Mouse (Mus musculus) megakaryocyte-erythroid progenitor cell, adult 5-6 weeks (primary cell): ENCODE data around the gene Pias4. TPM values are rescaled to one million over a fixed set of nuclear protein-coding genes. Genes with fewer than 3 reads are reported as not detected.
"Not testable (repeated sequence)": the region's sequence is repeated elsewhere in the genome, so short reads cannot be mapped to it uniquely, and the experiment has no call there.

Source experiments
- ATAC-seq: replicated peaks from 2 replicates; pipeline ENCODE4 v1.8.0; 2016; ENCODE audit warnings: mild to moderate bottlenecking, inconsistent platforms; ENCODE audit not compliant: severe bottlenecking, poor library complexity, low FRiP score, low TSS enrichment
- total RNA-seq, 2 experiments: library from RNA; stranded (forward) in 1 of 2; stranded (reverse) in 1 of 2; fragments of 200-1000, 215-1000 nt in 1 of 2; fragments of >200 nt in 1 of 2; fragmentation: Nextera tagmentation in 1 of 2; gene quantifications; 2 replicates each; pipeline ENCODE4 v1.2.3; 2014 to 2017

The Pias4 gene
- total RNA-seq, 2 experiments from 2014 or later = 15.2 to 20.8 TPM

DNA sequence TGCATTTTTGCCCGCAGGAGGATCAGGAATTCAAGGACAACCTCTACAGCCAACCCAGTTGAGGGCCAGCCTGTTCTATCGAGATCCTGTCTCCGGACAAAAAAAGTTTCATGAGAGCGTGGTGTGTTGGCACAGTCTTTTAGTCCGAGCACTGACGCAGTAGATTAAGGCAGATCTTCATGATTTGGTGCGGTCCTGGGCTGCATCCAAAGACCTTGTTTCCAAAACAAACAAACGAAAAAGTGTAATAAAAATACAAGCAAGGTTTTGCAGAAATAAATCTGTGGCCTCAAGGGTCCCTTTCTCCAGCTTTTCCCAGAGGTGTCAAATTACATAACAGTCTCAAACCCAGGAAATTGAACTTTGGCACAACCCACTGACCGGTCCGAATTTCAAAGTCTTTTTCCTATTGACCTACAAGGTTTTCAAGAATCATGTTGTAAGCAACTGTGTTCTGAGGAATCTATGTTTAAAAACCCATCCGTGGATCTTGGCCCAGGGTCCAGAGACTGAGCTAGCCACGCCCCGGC lies 8.3 kb upstream of the Pias4 start:
- ATAC-seq = no peak

DNA sequence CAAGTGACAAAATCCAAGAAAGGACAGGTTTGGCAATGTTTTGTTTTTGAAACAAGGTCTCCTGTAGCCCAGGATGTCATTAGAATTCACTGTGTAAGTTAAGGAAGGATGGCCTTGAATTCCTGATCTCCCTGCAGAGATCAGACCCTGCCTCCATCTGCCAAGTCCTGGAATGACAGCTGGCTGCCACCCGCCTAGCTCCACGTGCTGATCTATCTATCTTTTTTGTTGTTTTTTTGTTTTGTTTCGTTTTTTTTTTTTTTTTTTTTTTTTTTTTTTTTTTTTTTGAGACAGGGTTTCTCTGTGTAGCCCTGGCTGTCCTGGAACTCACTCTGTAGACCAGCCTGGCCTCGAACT lies 7.6 kb upstream of the Pias4 start:
- not testable (repeated sequence) for ATAC-seq

DNA sequence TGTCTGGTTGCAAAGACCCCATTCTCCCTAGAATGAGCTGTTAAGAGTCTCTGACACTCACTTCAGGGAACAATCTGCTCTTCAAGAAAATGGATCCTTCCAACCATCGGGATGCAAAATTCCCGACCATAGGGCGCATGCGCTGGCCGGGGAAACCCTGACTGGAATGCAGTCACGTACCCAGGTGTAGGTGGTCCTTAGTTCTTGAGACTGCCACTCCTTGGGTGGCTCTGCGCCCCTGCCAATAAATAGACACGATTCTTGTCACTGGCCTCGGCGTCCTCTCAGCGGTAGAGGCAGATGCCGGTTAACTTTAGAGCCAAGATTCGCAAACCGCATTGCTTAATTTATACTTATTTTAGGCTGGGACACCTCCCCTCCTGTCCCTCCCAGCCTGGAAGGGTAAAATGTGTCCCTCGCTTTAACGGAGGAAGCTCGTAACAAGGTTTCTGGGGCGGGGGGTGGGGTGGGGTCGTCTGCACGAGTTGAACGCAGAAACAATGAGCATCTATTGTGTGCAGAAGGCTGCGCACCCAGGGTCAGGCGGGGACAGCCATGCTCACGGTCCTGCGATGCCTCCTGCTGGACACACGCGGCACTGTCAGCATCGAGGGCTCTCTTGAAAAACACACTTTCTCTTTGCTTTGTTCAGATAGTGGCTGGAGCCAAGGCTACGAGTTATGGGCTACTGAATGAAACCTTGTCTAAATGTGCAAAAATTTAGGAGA lies 7.1 kb upstream of the Pias4 start:
- peak; percentile 62 for ATAC-seq

DNA sequence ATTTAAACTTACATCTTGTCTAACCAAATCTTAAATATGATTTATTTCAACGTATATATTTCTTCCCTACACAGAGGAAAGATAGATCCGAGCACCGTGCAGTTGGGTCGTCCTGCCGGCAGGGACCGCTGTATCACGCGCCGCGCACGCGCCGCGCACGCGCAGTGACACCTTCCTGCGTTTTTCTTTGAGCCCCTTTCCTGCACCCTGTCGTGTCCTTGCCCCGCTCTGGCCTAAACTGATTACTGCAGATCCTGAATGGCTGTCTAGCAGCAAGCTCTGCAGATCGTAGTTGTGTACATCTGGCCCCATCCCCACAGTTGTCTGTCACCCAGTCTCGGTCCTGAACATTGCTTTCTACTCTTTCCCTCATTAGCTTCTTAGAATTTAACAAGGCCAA lies 5.4 kb upstream of the Pias4 start:
- peak; percentile 41 for ATAC-seq

DNA sequence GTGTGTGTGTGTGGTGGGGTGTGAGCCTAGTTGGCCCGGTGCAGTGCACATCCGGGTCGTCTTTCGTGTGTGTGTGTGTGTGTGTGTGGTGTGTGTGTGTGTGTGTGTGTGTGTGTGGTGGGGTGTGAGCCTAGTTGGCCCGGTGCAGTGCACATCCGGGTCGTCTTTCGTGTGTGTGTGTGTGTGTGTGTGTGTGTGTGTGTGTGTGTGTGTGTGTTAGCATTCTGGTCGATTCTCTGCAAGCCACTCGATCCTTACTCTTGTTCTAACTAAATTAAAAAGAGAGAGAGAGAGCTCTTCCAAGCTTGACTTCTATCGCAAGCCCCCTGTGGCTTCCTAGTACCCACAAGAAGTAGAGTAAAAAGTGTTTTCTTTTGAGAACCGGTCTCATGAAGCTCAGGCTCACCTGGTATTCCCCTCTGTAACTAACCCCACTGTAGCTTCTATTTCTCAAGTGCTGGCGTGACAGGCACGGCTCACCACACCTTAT lies 1.7 kb upstream of the Pias4 start:
- ATAC-seq = not testable (repeated sequence)

DNA sequence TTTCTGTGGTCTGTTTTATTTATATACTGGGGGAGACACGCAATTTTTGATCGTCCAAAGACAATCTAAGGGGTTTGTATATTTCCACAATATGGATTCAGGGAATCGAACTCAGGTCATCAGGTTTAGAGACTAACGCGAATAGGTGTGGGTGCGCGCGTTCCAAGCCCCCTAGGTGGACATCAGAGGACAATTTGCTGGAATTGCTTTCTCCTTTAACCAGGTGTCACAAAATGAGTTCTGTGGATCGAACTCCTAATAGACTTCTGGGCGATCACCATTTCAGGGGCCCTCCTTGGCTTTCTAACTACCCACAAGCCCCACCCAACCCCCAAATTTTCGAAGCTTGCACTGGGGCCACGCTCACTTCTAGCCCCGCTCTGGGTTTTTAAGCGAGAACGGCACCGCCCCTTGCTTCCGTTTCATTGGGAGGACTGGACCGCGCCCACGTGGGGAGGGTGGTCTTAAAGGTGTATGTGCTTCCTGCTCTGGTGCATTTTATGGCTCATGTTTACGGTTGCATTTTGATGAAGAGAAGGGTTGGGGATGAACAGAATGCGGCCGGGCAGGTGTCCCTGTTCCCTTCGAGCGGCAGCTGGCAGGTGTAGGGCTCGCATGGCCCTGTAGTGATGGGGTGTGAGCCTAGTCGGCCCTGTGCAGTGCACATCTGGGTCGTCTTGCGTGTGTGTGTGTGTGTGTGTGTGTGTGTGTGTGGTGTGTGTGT lies 960 bp upstream of the Pias4 start:
- peak; percentile 66 for ATAC-seq

DNA sequence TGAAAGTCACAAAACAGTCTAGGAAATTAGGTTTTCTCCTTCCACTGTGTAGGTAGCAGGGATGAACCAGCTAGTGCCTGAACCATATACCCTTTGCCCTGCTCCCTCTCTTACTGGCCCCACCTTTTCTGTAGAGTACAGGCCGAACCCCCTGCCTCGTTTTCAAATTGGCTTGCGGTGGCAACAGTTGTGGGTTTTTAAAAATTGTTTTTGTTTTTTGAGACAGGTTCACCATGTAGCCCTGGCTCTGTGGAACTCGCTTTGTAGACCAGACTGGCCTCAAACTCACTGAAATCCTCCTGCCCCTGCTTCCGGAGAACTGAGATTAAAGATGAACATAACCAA lies 336 bp upstream of the Pias4 start:
- peak; percentile 27 for ATAC-seq

DNA sequence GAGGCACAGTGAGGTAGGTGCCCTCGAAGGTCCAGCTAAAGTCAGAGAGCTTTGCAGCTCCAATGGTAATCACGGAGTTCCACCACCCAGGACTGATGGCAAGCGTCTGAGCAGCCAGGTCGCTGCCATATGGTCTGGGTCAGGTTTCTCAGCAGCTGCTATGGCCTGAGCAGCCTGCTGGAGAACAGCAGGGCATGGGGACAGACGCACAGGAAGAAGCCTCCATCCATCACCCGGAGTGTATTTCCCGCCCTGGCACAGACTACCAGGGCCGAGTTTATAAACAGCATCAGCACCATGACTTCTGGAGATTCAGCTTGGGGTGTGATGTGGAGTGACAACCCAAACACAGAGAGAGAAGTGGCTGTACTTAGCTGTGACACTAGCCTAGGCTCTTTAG lies 2.6 kb downstream of the Pias4 start:
- ATAC-seq = no peak

DNA sequence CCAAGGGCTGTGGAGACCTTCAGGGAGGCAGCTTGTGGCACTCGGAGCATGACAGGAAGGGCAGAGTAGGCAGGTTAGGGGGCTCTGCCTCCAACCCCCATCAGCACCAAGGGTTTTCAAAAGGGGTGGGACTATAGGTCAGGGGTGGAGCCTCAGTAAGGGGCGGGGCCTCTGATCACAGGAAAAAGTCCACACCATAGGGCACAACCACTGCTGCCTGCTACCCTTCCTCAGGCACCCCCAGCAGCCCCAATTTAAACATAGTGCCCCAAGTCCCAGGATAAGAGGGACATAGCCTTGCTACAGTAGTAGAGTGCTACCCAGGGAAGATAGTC lies 5.4 kb downstream of the Pias4 start:
- ATAC-seq = 0 out of 2 replicates have a peak, but pooled peaks have one; percentile 23

DNA sequence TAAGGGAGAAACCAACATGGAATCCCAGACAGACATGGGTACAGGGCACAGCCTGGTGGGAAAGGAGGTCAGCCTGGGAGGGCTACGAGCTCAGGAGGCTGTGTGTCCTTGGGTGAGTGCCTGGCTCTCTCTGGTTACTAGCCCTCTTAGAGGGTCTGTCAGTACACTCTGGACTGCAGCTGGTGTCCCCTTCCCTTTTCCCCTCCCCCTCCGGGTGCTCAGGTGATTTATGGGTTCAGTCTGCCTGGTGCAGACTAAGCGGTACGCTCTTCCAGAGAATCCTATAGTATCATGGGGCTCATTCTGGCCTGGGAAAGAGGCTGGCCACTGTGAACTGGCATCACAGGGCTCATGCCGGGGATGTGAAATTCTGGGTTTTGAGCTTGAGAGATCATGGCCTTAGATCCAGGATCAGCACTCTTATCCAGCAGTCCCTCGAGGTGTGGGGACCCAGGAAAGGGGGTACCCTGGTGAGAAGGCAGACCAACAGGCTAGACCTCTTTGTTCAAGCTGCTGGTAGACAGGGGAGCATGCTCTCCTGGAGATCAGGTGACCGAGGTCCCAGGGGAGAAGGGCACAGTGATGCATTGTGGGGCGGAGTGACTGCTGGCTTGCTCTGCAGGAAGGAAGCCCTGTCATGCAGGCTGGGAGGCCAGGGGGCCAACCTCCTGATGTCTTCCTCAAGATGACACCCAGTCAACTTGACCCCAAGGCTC lies 6.0 kb downstream of the Pias4 start:
- no peak for ATAC-seq

DNA sequence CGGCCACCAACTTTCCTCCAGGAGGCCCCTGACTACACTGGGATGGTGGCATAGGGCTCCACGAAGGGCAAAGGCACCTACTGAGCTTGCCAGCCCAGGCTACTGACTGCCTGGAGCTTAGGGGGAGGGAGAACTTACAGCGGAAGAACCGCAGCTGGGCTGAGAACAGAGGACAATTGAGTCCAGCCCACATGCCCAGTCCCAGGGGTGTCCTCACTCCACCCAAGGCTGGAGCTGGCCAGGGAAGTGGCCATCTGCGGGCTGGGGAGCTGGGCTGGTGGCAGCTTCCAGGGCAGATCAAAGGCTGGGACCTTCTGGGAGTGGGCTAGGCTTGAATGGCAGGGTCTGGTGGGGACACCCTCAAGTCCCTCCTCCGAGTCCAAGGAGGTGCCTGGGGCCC lies 13.0 kb downstream of the Pias4 start:
- no peak for ATAC-seq

DNA sequence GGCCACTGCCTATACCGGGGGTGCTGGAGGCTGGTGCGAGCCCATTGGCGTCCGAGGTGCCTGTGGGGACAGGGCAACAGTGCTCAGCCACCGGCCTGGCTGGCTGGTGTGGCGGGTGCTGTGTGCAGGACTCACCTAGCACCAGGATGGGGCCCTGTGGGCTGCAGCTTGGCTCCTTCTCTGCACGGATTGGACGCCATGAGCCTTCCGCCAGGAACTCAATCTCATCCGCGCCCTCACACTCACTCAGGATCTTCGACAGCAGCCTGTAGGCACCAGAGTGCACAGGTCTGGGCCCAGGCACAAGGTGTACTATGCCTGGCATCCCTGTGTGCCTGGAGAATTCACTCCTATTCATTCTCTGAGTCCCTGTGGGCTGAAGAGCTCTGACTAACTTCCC lies 13.4 kb downstream of the Pias4 start:
- ATAC-seq = no peak

DNA sequence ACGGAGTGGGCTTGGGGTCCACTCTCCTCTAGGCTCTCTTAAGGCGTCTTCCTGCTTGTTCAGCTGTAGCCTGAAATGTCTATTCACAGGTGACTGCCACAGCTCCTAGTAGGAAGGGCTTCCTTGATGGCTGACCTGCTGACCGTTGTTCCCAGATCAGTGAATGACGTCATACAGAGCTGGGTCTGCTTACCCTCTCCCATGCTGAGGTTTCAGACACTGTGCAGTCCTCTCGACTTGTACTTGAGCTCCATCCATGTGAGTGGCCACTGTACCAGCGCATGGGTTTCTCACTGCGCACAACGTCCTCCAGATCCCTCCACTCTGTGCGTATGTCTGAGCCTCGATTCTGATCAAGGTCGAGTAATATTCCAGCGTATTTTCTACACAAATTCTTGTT lies 15.1 kb downstream of the Pias4 start:
- no peak for ATAC-seq

DNA sequence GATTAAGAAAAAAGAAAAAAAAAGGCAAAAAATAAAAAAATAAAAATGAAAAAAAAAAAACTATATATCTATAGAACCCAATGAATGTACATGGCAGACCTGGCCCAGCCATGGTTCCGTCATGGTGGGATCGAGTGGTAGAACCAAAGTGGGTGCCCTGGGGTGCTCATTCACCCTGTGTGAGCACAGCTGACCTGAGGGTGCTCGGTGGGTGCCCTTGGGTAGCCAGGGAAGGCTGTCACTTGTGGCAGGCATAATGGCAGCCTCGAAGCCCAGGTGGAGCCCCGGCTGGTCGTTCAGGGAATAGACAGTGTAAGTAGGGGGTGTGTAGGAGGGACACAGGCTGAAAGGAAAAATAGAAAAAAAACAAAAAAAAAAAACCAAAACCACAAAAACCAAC lies 16.5 kb downstream of the Pias4 start:
- ATAC-seq = no peak

DNA sequence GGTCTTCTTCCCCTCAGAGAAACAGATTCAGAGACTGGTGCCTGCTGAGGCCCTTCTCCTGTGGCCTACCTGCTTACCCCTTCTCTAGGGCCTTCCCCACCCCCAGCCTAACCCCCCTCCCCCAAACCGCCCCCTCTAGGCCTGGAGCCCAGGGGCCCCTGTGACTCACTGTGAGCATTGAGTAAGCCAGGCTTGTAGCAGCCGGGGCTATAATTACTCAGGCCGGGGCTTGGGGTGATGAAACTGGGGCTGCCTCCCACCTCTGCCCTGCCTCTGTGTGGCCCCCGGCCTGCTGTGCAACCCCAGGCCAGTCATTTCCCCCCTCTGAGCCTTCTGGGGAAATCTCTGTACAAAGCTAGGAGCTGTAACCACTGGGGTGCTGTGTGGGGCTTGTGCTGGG lies 21.4 kb downstream of the Pias4 start:
- no peak for ATAC-seq

DNA sequence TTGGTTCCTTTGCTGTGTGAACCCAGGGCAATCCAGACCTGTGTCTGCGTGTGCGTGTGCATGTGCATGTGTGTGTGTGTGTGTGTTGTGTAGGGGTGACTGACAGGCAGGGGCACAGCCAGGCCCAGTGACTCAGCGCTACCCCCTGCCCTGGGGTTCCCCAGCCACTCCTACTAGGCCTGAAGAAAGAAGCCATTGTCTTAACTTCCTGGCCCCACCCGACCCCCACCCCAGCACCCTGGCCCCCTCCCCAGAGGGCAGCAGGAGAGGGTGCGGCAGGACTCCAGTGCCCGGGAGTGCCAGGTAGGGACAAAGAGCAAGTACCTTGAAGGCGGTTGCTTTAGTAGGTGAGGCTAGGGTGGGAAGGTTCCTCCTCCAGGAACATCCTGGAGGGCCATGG lies 21.9 kb downstream of the Pias4 start:
- no peak for ATAC-seq

DNA sequence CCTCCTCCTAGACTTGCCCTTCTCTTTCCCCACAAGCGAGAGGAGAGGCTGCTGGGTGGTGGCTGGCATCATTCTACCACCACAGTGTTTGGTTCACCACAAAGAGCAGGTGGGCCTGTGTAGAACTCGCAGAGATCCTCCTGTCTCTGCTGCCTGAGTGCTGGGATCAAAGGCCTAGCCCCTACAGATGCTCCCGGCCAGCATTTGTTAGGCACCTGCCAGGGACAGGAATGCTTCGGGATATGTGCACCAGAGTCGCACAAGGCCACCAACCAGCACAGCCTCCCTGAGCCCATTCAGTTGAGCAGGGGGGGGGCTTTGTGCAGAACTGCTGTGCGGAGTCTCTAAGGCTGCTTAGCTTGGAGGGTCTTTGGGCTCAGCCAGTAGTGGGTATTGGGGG lies 22.4 kb downstream of the Pias4 start:
- ATAC-seq = no peak

DNA sequence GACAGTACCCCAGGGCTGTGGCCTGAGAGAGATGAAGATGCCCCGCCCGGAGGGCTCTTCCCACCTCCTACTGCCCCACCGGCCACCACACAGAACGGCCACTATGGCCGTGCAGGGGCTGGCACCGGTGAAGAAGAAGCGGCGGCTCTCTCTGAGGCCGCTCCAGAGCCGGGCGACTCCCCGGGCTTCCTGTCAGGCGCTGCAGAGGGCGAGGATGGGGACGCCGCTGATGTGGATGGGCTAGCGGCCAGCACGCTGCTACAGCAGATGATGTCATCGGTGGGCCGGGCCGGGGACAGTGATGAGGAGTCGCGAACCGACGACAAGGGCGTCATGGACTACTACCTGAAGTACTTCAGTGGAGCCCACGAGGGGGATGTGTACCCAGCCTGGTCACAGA lies 23.1 kb downstream of the Pias4 start:
- no peak for ATAC-seq

DNA sequence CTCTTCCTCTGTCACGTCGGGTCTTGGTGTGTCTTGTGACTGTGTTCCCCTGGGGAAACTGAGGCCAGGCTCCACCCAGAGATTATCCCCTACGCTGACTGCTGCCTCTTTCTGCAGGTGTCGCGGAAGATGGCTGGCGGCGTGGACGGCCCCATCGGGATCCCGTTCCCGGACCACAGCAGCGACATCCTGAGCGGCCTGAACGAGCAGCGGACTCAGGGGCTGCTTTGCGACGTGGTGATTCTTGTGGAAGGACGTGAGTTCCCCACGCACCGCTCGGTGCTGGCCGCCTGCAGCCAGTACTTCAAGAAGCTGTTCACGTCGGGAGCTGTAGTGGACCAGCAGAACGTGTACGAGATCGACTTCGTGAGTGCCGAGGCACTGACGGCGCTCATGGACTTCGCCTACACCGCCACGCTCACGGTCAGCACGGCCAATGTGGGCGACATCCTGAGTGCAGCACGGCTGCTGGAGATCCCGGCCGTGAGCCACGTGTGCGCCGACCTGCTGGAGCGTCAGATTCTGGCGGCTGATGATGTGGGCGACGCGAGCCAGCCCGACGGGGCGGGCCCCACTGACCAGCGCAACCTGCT lies 23.8 kb downstream of the Pias4 start:
- no peak for ATAC-seq

DNA sequence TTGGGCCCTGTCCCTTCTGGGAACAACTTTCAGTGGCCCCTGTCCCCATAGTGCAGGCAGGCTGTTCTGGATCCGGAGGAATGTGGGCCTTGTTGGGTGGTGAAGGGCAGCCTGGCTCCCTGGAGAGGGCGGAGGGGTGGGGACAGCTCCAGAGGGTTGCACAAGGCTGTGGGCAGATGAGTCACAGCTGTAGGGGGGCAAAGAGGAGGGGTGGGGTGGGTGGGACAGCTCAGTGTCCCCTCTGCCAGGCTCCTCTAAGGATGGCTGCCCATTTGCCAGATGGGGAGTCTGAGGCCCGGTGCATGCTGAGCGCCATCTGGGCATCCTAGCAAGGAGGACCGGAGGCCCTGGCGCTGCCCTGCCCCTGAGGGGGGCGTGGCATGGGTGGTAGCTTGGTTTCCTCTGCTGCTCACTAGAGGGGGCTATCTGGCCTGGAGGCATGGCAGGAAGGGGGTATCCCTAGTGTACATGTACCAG lies 24.5 kb downstream of the Pias4 start:
- ATAC-seq = no peak
